Comparison of ENCODE assay signal across 8 mouse cellular contexts in genomic region chr11:106215450-106215859, GRCm38 (mm10). TPM values are rescaled to one million over a fixed set of nuclear protein-coding genes. Genes with fewer than 3 reads are reported as not detected.
DNase-seq lines count a peak whose midpoint lies in the region; ATAC-seq and TF ChIP-seq lines count a peak whose summit lies in the region.

No protein-coding gene starts in this region.

- peak overlapping the region; percentile 86 for H3K27ac ChIP-seq in testis, adult 2 months (ENCODE audit: control insufficient read depth, insufficient read depth, low read depth, low read length)
- H3K27ac ChIP-seq in forebrain, embryonic 10.5 days, result peak overlapping the region; percentile 94
- peak overlapping the region; percentile 97; the same call in 1 of the 2 replicates for H3K27ac ChIP-seq in liver, embryonic 11.5 days (ENCODE audit: low read depth, low read length)
- peak overlapping the region; percentile 90 for H3K27ac ChIP-seq in stomach, postnatal 0 days (replicated peaks)

- no peaks in the 10 kb centered on the region for H3K36me3 ChIP-seq in testis, adult 2 months (ENCODE audit: control insufficient read depth, insufficient read depth, low read length)
- H3K36me3 ChIP-seq in forebrain, embryonic 10.5 days (replicated peaks), result peaks cover 38% of the 10 kb centered on the region
- peaks cover 12% of the 10 kb centered on the region for H3K36me3 ChIP-seq in liver, embryonic 11.5 days (ENCODE audit: control insufficient read depth, insufficient read depth, low read length)
- peaks cover 6% of the 10 kb centered on the region for H3K36me3 ChIP-seq in stomach, postnatal 0 days (ENCODE audit: control insufficient read depth, insufficient read depth, low read length)

- intact Hi-C loops in left cerebral cortex, postnatal 14 days (cut with DNase I), result loop anchor here (5.0 kb wide), 1 partner anchor 42 kb away; the partner anchor contains the start of genes Ftsj3 and Psmc5

- peak overlapping the region; percentile 92 for H3K4me2 ChIP-seq in liver, embryonic 11.5 days
- H3K4me2 ChIP-seq in stomach, postnatal 0 days (replicated peaks; ENCODE audit: low read depth), result peak overlapping the region; percentile 65

- ATAC-seq in liver, embryonic 11.5 days (replicated peaks; ENCODE audit: low FRiP score), result no peak
- ATAC-seq in stomach, postnatal 0 days (ENCODE audit: low FRiP score, low TSS enrichment), result no peak
- ATAC-seq in inflammation-experienced regulatory T-cells, adult 6 months, result no peak

- TF ChIP-seq EP300 in stomach, postnatal 0 days (optimal IDR thresholded peaks at IDR 0.05), result no peak

- peak overlapping the region; percentile 78 for H3K9ac ChIP-seq in liver, embryonic 11.5 days (ENCODE audit: low read depth, low read length)
- peak overlapping the region; percentile 81 for H3K9ac ChIP-seq in stomach, postnatal 0 days (ENCODE audit: low read length)

- no peak for DNase-seq in testis, postnatal 14 days (ENCODE audit: low spot score)
- DNase-seq in forebrain, embryonic 10.5 days (ENCODE audit: extremely low spot score, low spot score), result no peak
- DNase-seq in liver, embryonic 11.5 days (ENCODE audit: low spot score), result no peak
- no peak for DNase-seq in stomach, postnatal 0 days (ENCODE audit: low spot score)
- DNase-seq in spleen, adult 12 weeks (ENCODE audit: low spot score), result no peak
- no peak for DNase-seq in left cerebral cortex, postnatal 14 days (ENCODE audit: low spot score in 2 of 2)

- H3K27me3 ChIP-seq in testis, adult 2 months (ENCODE audit: control insufficient read depth, insufficient read depth, low read length), result no peaks in the 10 kb centered on the region
- no peaks in the 10 kb centered on the region for H3K27me3 ChIP-seq in forebrain, embryonic 10.5 days (ENCODE audit: poor library complexity, severe bottlenecking)
- H3K27me3 ChIP-seq in liver, embryonic 11.5 days (replicated peaks; ENCODE audit: control insufficient read depth, insufficient read depth, low read length), result no peaks in the 10 kb centered on the region
- H3K27me3 ChIP-seq in stomach, postnatal 0 days (ENCODE audit: control insufficient read depth, insufficient read depth, low read length), result no peaks in the 10 kb centered on the region

- H3K4me3 ChIP-seq in testis, adult 2 months (ENCODE audit: control insufficient read depth, low read depth, low read length), result peak overlapping the region; percentile 83; the same call in 1 of the 2 replicates
- H3K4me3 ChIP-seq in forebrain, embryonic 10.5 days, result peak overlapping the region; percentile 79
- peak overlapping the region; percentile 76 for H3K4me3 ChIP-seq in liver, embryonic 11.5 days (ENCODE audit: low read depth, low read length)
- H3K4me3 ChIP-seq in stomach, postnatal 0 days (ENCODE audit: low read depth, low read length), result peak overlapping the region; percentile 95

- H3K9me3 ChIP-seq in forebrain, embryonic 10.5 days, result no peaks in the 10 kb centered on the region
- no peaks in the 10 kb centered on the region for H3K9me3 ChIP-seq in liver, embryonic 11.5 days (ENCODE audit: control insufficient read depth, low read length)
- H3K9me3 ChIP-seq in stomach, postnatal 0 days (ENCODE audit: control insufficient read depth, low read length), result no peaks in the 10 kb centered on the region

- TF ChIP-seq POLR2A in testis, adult 2 months (IDR thresholded peaks at IDR 0.05; ENCODE audit: control insufficient read depth, low read depth, low read length), result no peak

- peaks cover 7% of the 10 kb centered on the region for H3K4me1 ChIP-seq in testis, adult 2 months (ENCODE audit: control insufficient read depth, insufficient read depth, low read length)
- H3K4me1 ChIP-seq in forebrain, embryonic 10.5 days, result peaks cover 27% of the 10 kb centered on the region
- H3K4me1 ChIP-seq in liver, embryonic 11.5 days (replicated peaks; ENCODE audit: control insufficient read depth, insufficient read depth, low read length), result peaks cover 16% of the 10 kb centered on the region
- peaks cover 4% of the 10 kb centered on the region; the same call in 1 of the 2 replicates for H3K4me1 ChIP-seq in stomach, postnatal 0 days (replicated peaks; ENCODE audit: control insufficient read depth, insufficient read depth)

- TF ChIP-seq CTCF in testis, adult 2 months (IDR thresholded peaks at IDR 0.05; ENCODE audit: control insufficient read depth, insufficient read depth, insufficient replicate concordance, low read depth, low read length), result no peak
- TF ChIP-seq CTCF in stomach, postnatal 0 days (IDR thresholded peaks at IDR 0.05; ENCODE audit: low read depth), result no peak

- 37% methylated on average over 7 of the region's 7 CpGs for WGBS in forebrain, embryonic 10.5 days
- 19% methylated on average over 7 of the region's 7 CpGs for WGBS in liver, embryonic 11.5 days
- 9% methylated on average over 7 of the region's 7 CpGs for WGBS in stomach, postnatal 0 days

RNA-seq across cellular contexts. Expression of gene Ccdc47, which starts 0.7 kb away (rescaled TPM):
- 8.2 and 11.0 TPM in 2 replicates for polyA plus RNA-seq in testis, adult 2 months (2012; rRNA removed)
- 77.3 and 77.4 TPM in 2 replicates for polyA plus RNA-seq in forebrain, embryonic 10.5 days (2016; fragmentation: Nextera tagmentation; extraction: Ambion mirVana)
- 73.3 and 76.0 TPM in 2 replicates for polyA plus RNA-seq in liver, embryonic 11.5 days (2014; fragmentation: Nextera tagmentation; extraction: Ambion mirVana)
- 51.4 and 52.5 TPM in 2 replicates for polyA plus RNA-seq in stomach, postnatal 0 days (2015; fragmentation: Nextera tagmentation; extraction: Ambion mirVana)
- total RNA-seq in left cerebral cortex, postnatal 14 days (2021), result 10 to 100 TPM; 78.5 to 79.8 TPM
- 10 to 100 TPM; 77.0 to 93.9 (median 77.0) TPM for polyA plus RNA-seq in inflammation-experienced regulatory T-cells, adult 6 months (2017; shearing (Covaris generic))

RNA-seq across cellular contexts. Expression of gene Ddx42, which starts 1.3 kb away (rescaled TPM):
- polyA plus RNA-seq in testis, adult 2 months (2012; rRNA removed), result 12.0 and 13.2 TPM in 2 replicates
- 105 and 109 TPM in 2 replicates for polyA plus RNA-seq in forebrain, embryonic 10.5 days (2016; fragmentation: Nextera tagmentation; extraction: Ambion mirVana)
- polyA plus RNA-seq in liver, embryonic 11.5 days (2014; fragmentation: Nextera tagmentation; extraction: Ambion mirVana), result 63.3 and 68.2 TPM in 2 replicates
- 27.2 TPM in 2 replicates for polyA plus RNA-seq in stomach, postnatal 0 days (2015; fragmentation: Nextera tagmentation; extraction: Ambion mirVana)
- 10 to 100 TPM; 69.0 to 69.4 TPM for total RNA-seq in left cerebral cortex, postnatal 14 days (2021)
- 10 to 100 TPM; 55.6 to 92.5 (median 83.3) TPM for polyA plus RNA-seq in inflammation-experienced regulatory T-cells, adult 6 months (2017; shearing (Covaris generic))

RNA-seq across cellular contexts. Expression of gene Strada, which starts 13.5 kb away (rescaled TPM):
- polyA plus RNA-seq in testis, adult 2 months (2012; rRNA removed), result 153 and 157 TPM in 2 replicates
- 41.4 and 41.9 TPM in 2 replicates for polyA plus RNA-seq in forebrain, embryonic 10.5 days (2016; fragmentation: Nextera tagmentation; extraction: Ambion mirVana)
- 22.0 and 24.3 TPM in 2 replicates for polyA plus RNA-seq in liver, embryonic 11.5 days (2014; fragmentation: Nextera tagmentation; extraction: Ambion mirVana)
- 9.9 and 11.8 TPM in 2 replicates for polyA plus RNA-seq in stomach, postnatal 0 days (2015; fragmentation: Nextera tagmentation; extraction: Ambion mirVana)
- total RNA-seq in left cerebral cortex, postnatal 14 days (2021), result 10 to 100 TPM; 24.3 to 26.9 TPM
- polyA plus RNA-seq in inflammation-experienced regulatory T-cells, adult 6 months (2017; shearing (Covaris generic)), result 10 to 100 TPM; 28.1 to 45.4 (median 37.4) TPM

RNA-seq across cellular contexts. Expression of gene Ftsj3, which starts 40.4 kb away (rescaled TPM):
- polyA plus RNA-seq in testis, adult 2 months (2012; rRNA removed), result 16.0 and 17.2 TPM in 2 replicates
- polyA plus RNA-seq in forebrain, embryonic 10.5 days (2016; fragmentation: Nextera tagmentation; extraction: Ambion mirVana), result 101 and 102 TPM in 2 replicates
- polyA plus RNA-seq in liver, embryonic 11.5 days (2014; fragmentation: Nextera tagmentation; extraction: Ambion mirVana), result 110 and 117 TPM in 2 replicates
- 24.4 and 24.5 TPM in 2 replicates for polyA plus RNA-seq in stomach, postnatal 0 days (2015; fragmentation: Nextera tagmentation; extraction: Ambion mirVana)
- 10 to 100 TPM; 28.9 to 30.7 TPM for total RNA-seq in left cerebral cortex, postnatal 14 days (2021)
- 10 to 100 TPM; 31.7 to 66.8 (median 55.9) TPM for polyA plus RNA-seq in inflammation-experienced regulatory T-cells, adult 6 months (2017; shearing (Covaris generic))

RNA-seq across cellular contexts. Expression of gene Psmc5, which starts 40.5 kb away (rescaled TPM):
- 81.2 and 90.9 TPM in 2 replicates for polyA plus RNA-seq in testis, adult 2 months (2012; rRNA removed)
- polyA plus RNA-seq in forebrain, embryonic 10.5 days (2016; fragmentation: Nextera tagmentation; extraction: Ambion mirVana), result 431 and 435 TPM in 2 replicates
- 304 and 310 TPM in 2 replicates for polyA plus RNA-seq in liver, embryonic 11.5 days (2014; fragmentation: Nextera tagmentation; extraction: Ambion mirVana)
- 202 and 206 TPM in 2 replicates for polyA plus RNA-seq in stomach, postnatal 0 days (2015; fragmentation: Nextera tagmentation; extraction: Ambion mirVana)
- 100 to 1,000 TPM; 145 TPM for total RNA-seq in left cerebral cortex, postnatal 14 days (2021)
- 100 to 1,000 TPM; 145 to 157 (median 154) TPM for polyA plus RNA-seq in inflammation-experienced regulatory T-cells, adult 6 months (2017; shearing (Covaris generic))
